Mouse (Mus musculus): ENCODE data around the gene Ldlrad3.

Gene Ldlrad3

GRCm38 (mm10) chr2:102185069-102185950 lies 875 bp downstream of the Ldlrad3 start:
- DNase-seq (ENCODE audit: low spot score), result peak; percentile 28

GRCm38 (mm10) chr2:102183720-102184480 lies 2.3 kb downstream of the Ldlrad3 start:
- no peak for DNase-seq (ENCODE audit: low spot score)

- DNase-seq (ENCODE audit: low spot score), result no peak
Measured at GRCm38 (mm10) chr2:102181459-102181858, 4.7 kb downstream of the Ldlrad3 start.

GRCm38 (mm10) chr2:102176434-102176772 lies 9.8 kb downstream of the Ldlrad3 start:
- DNase-seq (ENCODE audit: low spot score), result no peak

GRCm38 (mm10) chr2:102175741-102176433 lies 10.3 kb downstream of the Ldlrad3 start:
- DNase-seq (ENCODE audit: low spot score), result no peak

- no peak for DNase-seq (ENCODE audit: low spot score)
Measured at GRCm38 (mm10) chr2:102172458-102172857, 13.7 kb downstream of the Ldlrad3 start.

GRCm38 (mm10) chr2:102166550-102167325 lies 19.4 kb downstream of the Ldlrad3 start:
- peak; percentile 33 for DNase-seq (ENCODE audit: low spot score)

GRCm38 (mm10) chr2:102163106-102163505 lies 23.1 kb downstream of the Ldlrad3 start:
- no peak for DNase-seq (ENCODE audit: low spot score)

- DNase-seq (ENCODE audit: low spot score), result no peak
Measured at GRCm38 (mm10) chr2:102157555-102157954, 28.6 kb downstream of the Ldlrad3 start.

GRCm38 (mm10) chr2:102157010-102157409 lies 29.2 kb downstream of the Ldlrad3 start:
- DNase-seq (ENCODE audit: low spot score), result no peak

GRCm38 (mm10) chr2:102156460-102156859 lies 29.7 kb downstream of the Ldlrad3 start:
- no peak for DNase-seq (ENCODE audit: low spot score)

- no peak for DNase-seq (ENCODE audit: low spot score)
Measured at GRCm38 (mm10) chr2:102155306-102156015, 30.7 kb downstream of the Ldlrad3 start.

GRCm38 (mm10) chr2:102154771-102155211 lies 31.4 kb downstream of the Ldlrad3 start:
- DNase-seq (ENCODE audit: low spot score), result no peak

- no peak for DNase-seq (ENCODE audit: low spot score)
Measured at GRCm38 (mm10) chr2:102154328-102154727, 31.9 kb downstream of the Ldlrad3 start.

GRCm38 (mm10) chr2:102153516-102153915 lies 32.7 kb downstream of the Ldlrad3 start:
- DNase-seq (ENCODE audit: low spot score), result no peak

- no peak for DNase-seq (ENCODE audit: low spot score)
Measured at GRCm38 (mm10) chr2:102152851-102153250, 33.3 kb downstream of the Ldlrad3 start.

GRCm38 (mm10) chr2:102149058-102149457 lies 37.1 kb downstream of the Ldlrad3 start:
- DNase-seq (ENCODE audit: low spot score), result no peak

- no peak for DNase-seq (ENCODE audit: low spot score)
Measured at GRCm38 (mm10) chr2:102148093-102148492, 38.1 kb downstream of the Ldlrad3 start.

- no peak for DNase-seq (ENCODE audit: low spot score)
Measured at GRCm38 (mm10) chr2:102147561-102147960, 38.6 kb downstream of the Ldlrad3 start.

- DNase-seq (ENCODE audit: low spot score), result no peak
Measured at GRCm38 (mm10) chr2:102146386-102146785, 39.8 kb downstream of the Ldlrad3 start.

- DNase-seq (ENCODE audit: low spot score), result no peak
Measured at GRCm38 (mm10) chr2:102145036-102145435, 41.1 kb downstream of the Ldlrad3 start.

Data from ovary, postnatal 36 days (tissue).